Mouse (Mus musculus) adrenal gland, postnatal 25 days (tissue): ENCODE measurements around the gene Cox7a1. TPM values are rescaled to one million over a fixed set of nuclear protein-coding genes. Genes with fewer than 3 reads are reported as not detected.

Experiments
- DNase-seq: peaks from one replicate; pipeline ENCODE4 v3.0.0; 2021; ENCODE audit warnings: mixed read lengths
- total RNA-seq: library from RNA; stranded (reverse); gene quantifications from 2 replicates; pipeline ENCODE4 v1.2.3, GENCODE M21; 2021

Gene Cox7a1
- total RNA-seq, 1 experiment from 2014 or later, result 288 TPM

GRCm38 (mm10) chr7:30221433-30221832 lies 37.5 kb downstream of the Cox7a1 start:
- DNase-seq, result no peak

- no peak for DNase-seq
Measured at GRCm38 (mm10) chr7:30222205-30222604, 38.3 kb downstream of the Cox7a1 start.

GRCm38 (mm10) chr7:30224206-30224605 lies 40.3 kb downstream of the Cox7a1 start:
- no peak for DNase-seq

DNA sequence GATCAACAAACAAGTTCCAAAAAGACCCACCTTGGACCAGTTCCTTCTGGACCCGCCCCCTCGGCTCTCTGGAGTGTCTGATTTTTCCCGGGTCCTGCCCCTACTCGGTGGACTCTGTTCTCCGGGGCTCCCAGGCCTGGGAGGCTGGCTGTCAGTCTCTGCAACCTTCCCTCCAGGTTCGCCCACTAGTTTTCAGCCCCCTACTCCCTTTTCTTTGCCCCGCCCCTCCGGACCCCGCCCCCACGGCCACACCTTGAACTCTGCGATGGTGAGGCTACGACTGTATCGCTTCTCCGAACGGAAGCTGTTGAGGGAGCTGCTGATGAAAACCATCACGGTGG lies 47.4 kb downstream of the Cox7a1 start:
- DNase-seq, result no peak

GRCm38 (mm10) chr7:30231669-30232454 lies 47.9 kb downstream of the Cox7a1 start, which contains the start of the genes Polr2i and Tbcb:
TSS of gene Polr2i (plus strand) at chr7:30231948.
TSS of gene Tbcb (minus strand) at chr7:30232272.
- DNase-seq, result peak; percentile 99

DNA sequence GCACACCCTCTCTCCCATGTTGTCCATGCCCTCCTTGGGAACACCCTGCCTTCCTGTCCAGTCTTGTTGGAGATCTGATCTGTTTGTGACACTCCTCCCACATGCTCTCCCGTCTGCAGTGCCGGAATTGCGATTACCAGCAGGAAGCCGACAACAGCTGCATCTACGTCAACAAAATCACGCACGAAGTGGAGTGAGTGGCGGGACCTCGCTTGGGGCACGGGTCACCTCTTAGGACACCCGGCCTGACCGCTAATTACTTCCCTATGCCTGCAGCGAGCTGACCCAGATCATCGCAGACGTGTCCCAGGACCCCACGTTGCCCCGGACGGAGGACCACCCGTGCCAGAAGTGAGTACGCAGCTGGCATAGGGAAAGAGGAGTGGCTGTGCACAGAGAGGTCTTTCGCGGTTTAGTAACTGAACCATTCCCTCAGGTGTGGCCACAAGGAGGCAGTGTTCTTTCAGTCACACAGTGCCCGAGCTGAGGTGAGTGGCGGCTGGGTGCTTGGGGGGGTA lies 48.7 kb downstream of the Cox7a1 start:
- DNase-seq, result peak; percentile 46

DNA sequence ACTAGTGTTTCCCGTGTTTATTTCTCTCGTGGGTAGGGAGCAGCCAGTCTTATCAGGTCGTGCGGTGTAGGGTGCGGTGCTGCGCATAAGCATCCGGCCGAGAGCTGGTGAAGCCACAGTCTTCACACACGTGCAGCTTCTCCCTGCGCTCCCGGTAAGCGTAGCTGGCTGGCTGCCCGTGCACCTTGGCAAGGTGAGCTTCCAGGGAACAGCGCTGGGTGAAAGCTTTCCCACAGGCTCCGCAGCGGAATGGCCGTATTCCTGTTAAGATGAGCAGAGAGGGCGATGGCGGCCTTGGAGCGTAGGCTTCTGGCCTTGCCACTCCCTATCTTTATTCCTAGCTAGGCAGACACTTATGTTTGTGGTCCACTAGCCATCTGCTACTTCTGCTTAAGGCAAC lies 49.4 kb downstream of the Cox7a1 start:
- DNase-seq, result no peak

DNA sequence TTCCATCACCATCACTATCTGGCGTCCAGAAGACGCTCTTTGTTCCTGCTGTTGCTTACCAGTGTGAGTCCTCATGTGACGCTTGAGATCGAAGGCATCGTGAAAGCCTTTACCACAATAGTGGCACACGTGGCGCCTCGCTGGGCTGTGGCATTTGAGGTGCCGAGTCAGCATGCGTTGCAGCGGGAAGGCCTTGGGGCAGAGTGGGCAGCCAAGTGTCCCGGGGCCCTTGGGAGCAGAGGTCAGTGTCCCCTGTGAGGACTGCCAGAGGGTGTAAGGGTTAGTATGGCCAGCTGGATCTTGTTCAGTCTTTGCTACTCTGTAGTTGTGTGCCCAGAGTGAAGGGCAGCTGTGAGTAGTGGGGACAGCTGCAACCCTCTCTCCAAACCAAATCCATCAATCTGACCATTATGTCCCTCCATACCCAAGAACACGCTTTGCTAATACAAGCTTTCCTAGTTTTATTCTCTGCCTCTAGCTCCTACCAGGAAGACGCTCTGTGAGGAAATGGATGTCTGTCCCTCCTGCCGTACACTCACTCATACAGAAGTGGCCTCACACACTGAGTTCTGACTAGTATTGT lies 50.4 kb downstream of the Cox7a1 start:
- no peak for DNase-seq

DNA sequence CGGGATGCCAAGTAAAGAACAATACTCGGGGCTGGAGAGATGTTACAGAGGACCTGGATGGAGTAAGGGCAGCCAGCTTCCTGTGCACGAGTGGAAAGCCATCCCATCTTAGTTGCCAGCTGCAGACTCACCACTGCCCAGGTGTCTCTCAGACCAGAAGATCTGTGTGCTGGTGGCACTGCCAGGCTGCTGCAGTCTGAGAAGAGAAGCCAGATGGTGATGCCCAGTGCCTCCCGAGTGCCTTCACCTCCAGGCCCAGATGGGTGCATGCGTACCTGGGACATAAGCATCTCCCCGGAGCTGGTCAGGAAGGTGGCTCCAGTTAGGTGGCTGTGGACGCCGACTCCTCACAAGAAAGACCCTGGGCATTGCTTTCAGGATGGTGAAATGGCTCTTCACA lies 51.1 kb downstream of the Cox7a1 start:
- no peak for DNase-seq

GRCm38 (mm10) chr7:30235625-30236024 lies 51.7 kb downstream of the Cox7a1 start, which contains the start of gene Ovol3:
TSS of gene Ovol3 (minus strand) at chr7:30235725.
- no peak for DNase-seq

Other genes with a start within 250 kb of the Cox7a1 start
- gene Zfp74, start 230.1 kb upstream of the Cox7a1 start, total RNA-seq, result 13.5 and 15.1 TPM in 2 replicates
- gene Zfp568, start 200.2 kb upstream of the Cox7a1 start, total RNA-seq, result 10.1 and 10.4 TPM in 2 replicates
- 3.8 and 4.0 TPM in 2 replicates for gene Zfp14, start 132.8 kb upstream of the Cox7a1 start, total RNA-seq
- gene Zfp82, start 111.2 kb upstream of the Cox7a1 start, total RNA-seq, result 3.2 and 3.7 TPM in 2 replicates
- gene Gm26920, start 93.7 kb upstream of the Cox7a1 start, total RNA-seq, result not detected in 2 replicates
- gene Zfp566, start 93.6 kb upstream of the Cox7a1 start, total RNA-seq, result 3.1 and 4.2 TPM in 2 replicates
- 48.8 TPM in 2 replicates for gene Zfp260, start 89.4 kb upstream of the Cox7a1 start, total RNA-seq
- gene Zfp382, start 62.2 kb upstream of the Cox7a1 start, total RNA-seq, result 3.6 and 4.9 TPM in 2 replicates
- gene Zfp146, start 14.4 kb upstream of the Cox7a1 start, total RNA-seq, result 45.3 and 50.2 TPM in 2 replicates
- gene Capns1, start 14.7 kb downstream of the Cox7a1 start, total RNA-seq, result 624 and 670 TPM in 2 replicates
- 63.2 and 71.6 TPM in 2 replicates for gene Polr2i, start 47.8 kb downstream of the Cox7a1 start, total RNA-seq
- gene Tbcb, start 48.1 kb downstream of the Cox7a1 start, total RNA-seq, result 77.0 and 86.6 TPM in 2 replicates
- gene Ovol3, start 51.6 kb downstream of the Cox7a1 start, total RNA-seq, result not detected in 2 replicates
- gene Thap8, start 96.0 kb downstream of the Cox7a1 start, total RNA-seq, result 1.2 TPM in 1 of 2 replicates, not detected in the other
- 7.2 and 8.4 TPM in 2 replicates for gene Wdr62, start 96.3 kb downstream of the Cox7a1 start, total RNA-seq
- 21.1 and 29.5 TPM in 2 replicates for gene Clip3, start 107.6 kb downstream of the Cox7a1 start, total RNA-seq
- gene Alkbh6, start 124.6 kb downstream of the Cox7a1 start, total RNA-seq, result 51.6 and 59.2 TPM in 2 replicates
- 29.0 and 41.3 TPM in 2 replicates for gene Syne4, start 130.7 kb downstream of the Cox7a1 start, total RNA-seq
- gene E130208F15Rik, start 137.6 kb downstream of the Cox7a1 start, total RNA-seq, result 1.5 and 2.0 TPM in 2 replicates
- 13.1 and 14.1 TPM in 2 replicates for gene Sdhaf1, start 139.8 kb downstream of the Cox7a1 start, total RNA-seq
- gene Lrfn3, start 178.6 kb downstream of the Cox7a1 start, total RNA-seq, result 16.6 and 19.4 TPM in 2 replicates
- gene Tyrobp, start 229.6 kb downstream of the Cox7a1 start, total RNA-seq, result 14.9 and 15.0 TPM in 2 replicates
- gene Hcst, start 235.7 kb downstream of the Cox7a1 start, total RNA-seq, result 2.6 TPM in 1 of 2 replicates, not detected in the other
- 1.2 and 2.1 TPM in 2 replicates for gene Nfkbid, start 237.6 kb downstream of the Cox7a1 start, total RNA-seq